ENCODE assay signal across 8 mouse cellular contexts in genomic region chr9:45411803-45412202, GRCm38 (mm10). TPM values are rescaled to one million over a fixed set of nuclear protein-coding genes. Genes with fewer than 3 reads are reported as not detected.
DNase-seq lines count a peak whose midpoint lies in the region; ATAC-seq lines count a peak whose summit lies in the region.

No protein-coding gene starts in this region.

- DNase-seq in urinary bladder, postnatal 14 days (ENCODE audit: low spot score): peak; percentile 37
- no peak for DNase-seq in urinary bladder, adult 2 months (ENCODE audit: low spot score)
- peak; percentile 68 to 80 for DNase-seq in cerebellum, postnatal 14 days
- DNase-seq in kidney, postnatal 14 days: peak; percentile 59
- peak; percentile 92 for DNase-seq in midbrain, embryonic 11.5 days (ENCODE audit: low spot score, missing footprints)
- no peak for DNase-seq in adrenal gland, adult 8-10 months
- no peak for DNase-seq in right cerebral cortex, postnatal 4 days

- peak overlapping the region; percentile 47 for H3K4me2 ChIP-seq in heart, embryonic 16.5 days (ENCODE audit: low read depth, low read length)
- H3K4me2 ChIP-seq in midbrain, embryonic 11.5 days: peak overlapping the region; percentile 16; the same call in 1 of the 2 replicates

- H3K9ac ChIP-seq in heart, embryonic 16.5 days (ENCODE audit: low read length): no peak overlapping the region
- H3K9ac ChIP-seq in midbrain, embryonic 11.5 days (ENCODE audit: low read length): no peak overlapping the region

- WGBS in heart, embryonic 16.5 days: 23% methylated on average over 7 of the region's 7 CpGs
- 29% methylated on average over 7 of the region's 7 CpGs for WGBS in midbrain, embryonic 11.5 days

- H3K36me3 ChIP-seq in heart, embryonic 16.5 days (ENCODE audit: control insufficient read depth, insufficient read depth): no peaks in the 10 kb centered on the region
- no peaks in the 10 kb centered on the region for H3K36me3 ChIP-seq in midbrain, embryonic 11.5 days (ENCODE audit: control insufficient read depth, insufficient read depth, low read length)

- ATAC-seq in heart, embryonic 16.5 days (replicated peaks; ENCODE audit: extremely low read depth, insufficient read depth, low FRiP score): 0 out of 2 replicates have a peak, but pooled peaks have one; percentile 29
- ATAC-seq in midbrain, embryonic 11.5 days (ENCODE audit: low FRiP score): peak; percentile 41; the same call in 1 of the 2 replicates

- no peaks in the 10 kb centered on the region for H3K9me3 ChIP-seq in heart, embryonic 16.5 days (replicated peaks; ENCODE audit: control insufficient read depth, low read length)
- H3K9me3 ChIP-seq in midbrain, embryonic 11.5 days (ENCODE audit: control insufficient read depth, low read length): no peaks in the 10 kb centered on the region

- H3K4me3 ChIP-seq in heart, embryonic 16.5 days (ENCODE audit: low read length): no peak overlapping the region
- no peak overlapping the region for H3K4me3 ChIP-seq in midbrain, embryonic 11.5 days (ENCODE audit: low read depth, low read length)

- H3K27me3 ChIP-seq in heart, embryonic 16.5 days (ENCODE audit: control insufficient read depth, insufficient read depth, low read length): 0 out of 2 replicates have a peak, but pooled peaks cover 4% of the 10 kb centered on the region
- H3K27me3 ChIP-seq in midbrain, embryonic 11.5 days (ENCODE audit: control insufficient read depth, insufficient read depth, low read length): no peaks in the 10 kb centered on the region

- no peak overlapping the region for H3K27ac ChIP-seq in heart, embryonic 16.5 days (ENCODE audit: low read length)
- H3K27ac ChIP-seq in midbrain, embryonic 11.5 days (ENCODE audit: low read depth, low read length): no peak overlapping the region

- peaks cover 8% of the 10 kb centered on the region for H3K4me1 ChIP-seq in heart, embryonic 16.5 days (ENCODE audit: control insufficient read depth, insufficient read depth, low read length)
- H3K4me1 ChIP-seq in midbrain, embryonic 11.5 days (ENCODE audit: control insufficient read depth, insufficient read depth, low read length): no peaks in the 10 kb centered on the region; the same call in 1 of the 2 replicates

RNA-seq across cellular contexts. Expression of gene Fxyd2, which starts 12.3 kb away (rescaled TPM):
- 10.5 and 16.5 TPM in 2 replicates for polyA plus RNA-seq in urinary bladder, adult 2 months (2012; rRNA removed)
- 1.8 and 2.5 TPM in 2 replicates for polyA plus RNA-seq in heart, embryonic 16.5 days (2015; fragmentation: Nextera tagmentation; extraction: Ambion mirVana)
- 1.00 and 1.5 TPM in 2 replicates for polyA plus RNA-seq in midbrain, embryonic 11.5 days (2014; fragmentation: Nextera tagmentation; extraction: Ambion mirVana)
- total RNA-seq in adrenal gland, adult 8-10 months (2022): 10 to 100 TPM in 1 of 4 experiments, 1 to 10 TPM in 3; 4.9 to 10.4 (median 7.3) TPM

RNA-seq across cellular contexts. Expression of gene Dscaml1, which starts 14.6 kb away (rescaled TPM):
- 0.07 and 0.13 TPM in 2 replicates for polyA plus RNA-seq in urinary bladder, adult 2 months (2012; rRNA removed)
- polyA plus RNA-seq in heart, embryonic 16.5 days (2015; fragmentation: Nextera tagmentation; extraction: Ambion mirVana): 0.35 and 0.54 TPM in 2 replicates
- 0.74 and 0.86 TPM in 2 replicates for polyA plus RNA-seq in midbrain, embryonic 11.5 days (2014; fragmentation: Nextera tagmentation; extraction: Ambion mirVana)
- total RNA-seq in adrenal gland, adult 8-10 months (2022): 1 to 10 TPM; 1.7 to 3.7 (median 2.6) TPM

RNA-seq across cellular contexts. Expression of gene Fxyd6, which starts 41.8 kb away (rescaled TPM):
- polyA plus RNA-seq in urinary bladder, adult 2 months (2012; rRNA removed): 36.8 and 40.3 TPM in 2 replicates
- polyA plus RNA-seq in heart, embryonic 16.5 days (2015; fragmentation: Nextera tagmentation; extraction: Ambion mirVana): 34.9 and 37.2 TPM in 2 replicates
- 123 and 129 TPM in 2 replicates for polyA plus RNA-seq in midbrain, embryonic 11.5 days (2014; fragmentation: Nextera tagmentation; extraction: Ambion mirVana)
- 100 to 1,000 TPM; 307 to 396 (median 352) TPM for total RNA-seq in adrenal gland, adult 8-10 months (2022)

Comparison
In these comparisons a context has a peak if more than half of its experiments do, and no peak if none do; other contexts are left out.
1. DNase-seq: peak in urinary bladder, postnatal 14 days (single experiment), cerebellum, postnatal 14 days (2 of 2), kidney, postnatal 14 days (single experiment) and midbrain, embryonic 11.5 days (single experiment); none in urinary bladder, adult 2 months (single experiment), adrenal gland, adult 8-10 months (single experiment) and right cerebral cortex, postnatal 4 days (single experiment).